Mouse (Mus musculus): ENCODE measurements around the gene Rbmx.

Rbmx gene

GRCm38 (mm10) chrX:57392367-57393246 lies at the start of gene Rbmx:
Gene Rbmx (minus strand): TSS chrX:57393036.
- DNase-seq (ENCODE audit: low read depth, low spot score), result peak; percentile 93

DNA sequence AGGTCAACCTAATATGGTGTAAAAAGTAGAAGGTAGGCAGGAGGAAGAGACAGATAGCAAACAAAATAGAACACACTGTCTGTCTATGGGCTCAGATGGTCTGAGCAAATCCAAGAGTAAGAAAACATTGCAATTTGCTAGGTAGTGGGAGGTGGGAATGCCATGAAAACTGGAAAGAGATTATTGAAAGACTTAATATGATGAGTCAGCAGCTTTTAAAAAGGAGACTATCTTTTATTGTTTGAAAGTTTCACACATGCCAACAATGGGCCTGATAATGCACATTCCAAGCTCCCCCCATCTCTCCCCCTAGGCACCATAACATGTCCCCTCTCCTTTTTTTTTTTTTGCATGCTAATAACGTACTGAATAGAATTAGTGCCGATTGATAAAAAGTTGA lies 41.1 kb upstream of the Rbmx start:
- no peak for DNase-seq (ENCODE audit: low read depth, low spot score)

GRCm38 (mm10) chrX:57431610-57432009 lies 38.8 kb upstream of the Rbmx start:
- DNase-seq (ENCODE audit: low read depth, low spot score), result no peak

DNA sequence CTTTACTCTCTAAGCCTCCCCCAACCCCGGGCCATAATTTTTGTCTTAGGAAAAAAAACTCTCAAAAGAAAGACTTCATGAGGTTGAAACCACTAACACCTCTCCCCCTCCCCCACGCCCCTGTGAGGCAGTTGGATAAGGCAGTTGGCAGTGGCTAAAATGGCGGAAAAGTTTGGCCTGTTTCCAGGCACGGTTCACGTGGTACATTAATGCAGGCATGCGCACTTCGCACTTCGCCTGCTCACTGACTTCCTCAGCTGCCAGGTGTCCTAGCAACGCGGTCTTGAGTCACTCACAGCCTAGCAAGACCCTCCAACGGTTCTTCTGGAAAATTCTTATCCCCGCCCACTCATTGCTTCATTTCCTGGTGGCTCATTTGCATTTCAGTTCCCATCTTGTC lies 15.9 kb upstream of the Rbmx start, which contains the start of gene Gm364:
Gene Gm364, plus strand, starts transcription at position 386 of the 400 bp plus-strand sequence.
- DNase-seq (ENCODE audit: low read depth, low spot score), result no peak

- no peak for DNase-seq (ENCODE audit: low read depth, low spot score)
Measured at GRCm38 (mm10) chrX:57403651-57404050, 10.8 kb upstream of the Rbmx start.

GRCm38 (mm10) chrX:57401388-57401787 lies 8.6 kb upstream of the Rbmx start:
- no peak for DNase-seq (ENCODE audit: low read depth, low spot score)

- DNase-seq (ENCODE audit: low read depth, low spot score), result no peak
Measured at GRCm38 (mm10) chrX:57393412-57393811, 576 bp upstream of the Rbmx start.

- DNase-seq (ENCODE audit: low read depth, low spot score), result no peak
Measured at GRCm38 (mm10) chrX:57380915-57381314, 11.9 kb downstream of the Rbmx start.

GRCm38 (mm10) chrX:57378579-57378978 lies 14.3 kb downstream of the Rbmx start:
- no peak for DNase-seq (ENCODE audit: low read depth, low spot score)

- DNase-seq (ENCODE audit: low read depth, low spot score), result no peak
Measured at GRCm38 (mm10) chrX:57377096-57377495, 15.7 kb downstream of the Rbmx start.

DNA sequence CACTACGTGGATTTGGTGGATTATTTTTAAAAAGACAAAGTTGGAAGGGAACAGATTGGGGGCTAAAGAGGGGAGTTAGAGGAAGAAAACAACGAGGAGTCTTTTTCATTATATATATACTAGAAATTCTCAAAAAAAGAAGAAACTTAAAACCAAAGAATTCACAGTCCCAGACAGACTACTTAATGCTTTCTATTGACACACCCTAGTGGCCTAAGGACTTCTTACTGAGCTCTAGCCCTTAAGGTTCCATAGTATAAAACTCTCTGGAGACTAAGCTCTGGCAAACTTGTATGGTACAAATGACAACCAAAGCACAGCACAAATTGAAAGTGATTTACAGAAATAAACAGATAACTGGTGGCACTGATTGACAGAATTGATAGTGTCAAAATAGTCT lies 18.8 kb downstream of the Rbmx start:
- no peak for DNase-seq (ENCODE audit: low read depth, low spot score)

- no peak for DNase-seq (ENCODE audit: low read depth, low spot score)
Measured at GRCm38 (mm10) chrX:57373543-57373942, 19.3 kb downstream of the Rbmx start.

GRCm38 (mm10) chrX:57372965-57373364 lies 19.9 kb downstream of the Rbmx start:
- no peak for DNase-seq (ENCODE audit: low read depth, low spot score)

GRCm38 (mm10) chrX:57364891-57365569 lies 27.8 kb downstream of the Rbmx start:
- DNase-seq (ENCODE audit: low read depth, low spot score), result no peak

GRCm38 (mm10) chrX:57359316-57359715 lies 33.5 kb downstream of the Rbmx start:
- no peak for DNase-seq (ENCODE audit: low read depth, low spot score)

GRCm38 (mm10) chrX:57339220-57339619 lies 53.6 kb downstream of the Rbmx start:
- no peak for DNase-seq (ENCODE audit: low read depth, low spot score)

DNA sequence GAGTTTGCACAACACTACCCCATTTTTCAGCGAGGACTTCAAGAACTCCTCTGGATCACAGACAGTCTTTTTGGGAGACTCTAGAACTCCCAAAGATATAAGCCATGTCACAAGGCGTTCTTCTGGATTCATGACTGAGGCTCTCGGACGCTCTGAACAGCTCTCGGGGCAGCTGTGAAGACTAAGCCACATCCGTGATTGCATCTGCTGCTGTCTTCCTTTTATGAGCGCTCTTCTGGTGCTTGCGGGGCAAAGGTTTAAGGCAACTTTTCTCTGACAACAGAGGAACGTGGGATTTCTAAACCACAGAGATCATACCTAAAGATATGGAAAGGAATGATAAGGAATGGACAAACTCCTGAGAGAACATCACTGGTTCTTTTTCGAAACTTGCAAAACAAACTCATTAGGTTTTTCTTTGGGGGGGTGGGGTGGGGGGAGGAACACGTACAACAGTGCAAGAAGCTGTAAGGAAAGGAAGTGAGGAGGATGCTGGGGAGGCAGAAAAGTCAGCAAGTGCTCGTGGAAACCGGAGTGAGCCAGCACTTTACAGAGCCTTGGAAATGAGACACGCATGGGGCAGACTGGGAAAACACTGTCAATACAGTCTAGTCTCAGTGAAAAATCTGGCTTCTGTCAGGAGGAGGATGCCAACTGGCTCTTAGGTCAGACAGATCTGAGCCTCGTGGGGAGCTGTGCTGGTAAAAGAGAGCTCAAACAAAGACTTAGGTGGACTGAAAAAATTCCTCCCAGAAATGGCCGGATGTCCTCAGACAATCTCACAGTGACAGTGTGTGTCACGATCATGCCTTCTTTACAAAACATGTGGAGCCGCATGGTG lies 54.2 kb downstream of the Rbmx start, which contains the start of gene Arhgef6:
Gene Arhgef6, minus strand, starts transcription at position 359 of the 841 bp plus-strand sequence.
- DNase-seq (ENCODE audit: low read depth, low spot score), result no peak

- DNase-seq (ENCODE audit: low read depth, low spot score), result no peak
Measured at GRCm38 (mm10) chrX:57337582-57337981, 55.3 kb downstream of the Rbmx start.

- DNase-seq (ENCODE audit: low read depth, low spot score), result no peak
Measured at GRCm38 (mm10) chrX:57336958-57337357, 55.9 kb downstream of the Rbmx start.

GRCm38 (mm10) chrX:57335313-57335712 lies 57.5 kb downstream of the Rbmx start:
- DNase-seq (ENCODE audit: low read depth, low spot score), result no peak
